In genomic region chr11:24083076-24083405, GRCm38 (mm10) we compare ENCODE assay signal across 12 mouse cellular contexts. TPM values are rescaled to one million over a fixed set of nuclear protein-coding genes. Genes with fewer than 3 reads are reported as not detected.
A peak's percentile ranks its signal among the peaks of the same experiment; 100 is the strongest.
DNase-seq lines count a peak whose midpoint lies in the region; ATAC-seq lines count a peak whose summit lies in the region.
"Had no signal": no experiment of that assay in that cellular context is flagged by ENCODE, and none has a peak within 500 bp of the region (broad histone marks: within the 10 kb centered on the region; RNA-seq: fewer than 3 reads in every experiment).

No protein-coding gene starts in this region.

- no peaks in the 10 kb centered on the region for H3K27me3 ChIP-seq in heart, embryonic 14.5 days (ENCODE audit: control insufficient read depth, insufficient read depth, low read length)
- H3K27me3 ChIP-seq in embryonic facial prominence, embryonic 11.5 days (ENCODE audit: control insufficient read depth, insufficient read depth, low read length), result no peaks in the 10 kb centered on the region
- H3K27me3 ChIP-seq in hindbrain, embryonic 16.5 days (replicated peaks; ENCODE audit: control insufficient read depth, insufficient read depth, low read length), result no peaks in the 10 kb centered on the region
- no peaks in the 10 kb centered on the region for H3K27me3 ChIP-seq in midbrain, embryonic 15.5 days (replicated peaks)

- 0 out of 4 replicates have a peak overlapping the region, but pooled peaks of 1 of the 2 experiments have one; percentile 17 for H3K27ac ChIP-seq in heart, embryonic 14.5 days (replicated peaks in 1 of 2; ENCODE audit: control insufficient read depth in 1 of 2, insufficient read depth in 1 of 2, low read depth in 2 of 2, low read length in 2 of 2)
- no peak overlapping the region for H3K27ac ChIP-seq in embryonic facial prominence, embryonic 11.5 days (replicated peaks; ENCODE audit: low read depth, low read length)
- peak overlapping the region; percentile 77 for H3K27ac ChIP-seq in hindbrain, embryonic 16.5 days (ENCODE audit: low read depth, low read length)
- H3K27ac ChIP-seq in midbrain, embryonic 15.5 days, result peak overlapping the region; percentile 97
- H3K27ac ChIP-seq: macrophage had no signal

- peak overlapping the region; percentile 53 for H3K4me2 ChIP-seq in heart, embryonic 14.5 days (ENCODE audit: low read length)
- peak overlapping the region; percentile 30 for H3K4me2 ChIP-seq in embryonic facial prominence, embryonic 11.5 days (ENCODE audit: low read depth, low read length)
- H3K4me2 ChIP-seq in hindbrain, embryonic 16.5 days (ENCODE audit: low read length), result peak overlapping the region; percentile 56
- peak overlapping the region; percentile 93 for H3K4me2 ChIP-seq in midbrain, embryonic 15.5 days

- H3K4me3 ChIP-seq in heart, embryonic 14.5 days (ENCODE audit: control insufficient read depth in 1 of 2, insufficient read depth in 1 of 2, low read depth in 1 of 2, low read length in 2 of 2), result peak overlapping the region in 1 of 2 experiments; percentile 8; a peak in 1 of 4 replicates
- peak overlapping the region; percentile 10; the same call in 1 of the 2 replicates for H3K4me3 ChIP-seq in embryonic facial prominence, embryonic 11.5 days (ENCODE audit: low read depth, low read length)
- peak overlapping the region; percentile 31 for H3K4me3 ChIP-seq in hindbrain, embryonic 16.5 days (ENCODE audit: low read length)
- peak overlapping the region; percentile 89 for H3K4me3 ChIP-seq in midbrain, embryonic 15.5 days

- peaks cover 7 to 26% of the 10 kb centered on the region in 2 experiments; a peak in 3 of 4 replicates for H3K4me1 ChIP-seq in heart, embryonic 14.5 days (ENCODE audit: control insufficient read depth in 2 of 2, insufficient read depth in 2 of 2, low read length in 2 of 2)
- no peaks in the 10 kb centered on the region; the same call in 1 of the 2 replicates for H3K4me1 ChIP-seq in embryonic facial prominence, embryonic 11.5 days (ENCODE audit: control insufficient read depth, insufficient read depth, low read length)
- peaks cover 3% of the 10 kb centered on the region for H3K4me1 ChIP-seq in hindbrain, embryonic 16.5 days (ENCODE audit: control insufficient read depth, insufficient read depth, low read depth, low read length)
- peaks cover 55% of the 10 kb centered on the region for H3K4me1 ChIP-seq in midbrain, embryonic 15.5 days

- WGBS in heart, embryonic 14.5 days, result 54% methylated on average over 1 of the region's 1 CpGs
- 33% methylated on average over 1 of the region's 1 CpGs for WGBS in embryonic facial prominence, embryonic 11.5 days
- WGBS in hindbrain, embryonic 16.5 days, result 27% methylated on average over 1 of the region's 1 CpGs
- WGBS in midbrain, embryonic 15.5 days, result 35% methylated on average over 1 of the region's 1 CpGs

- no peaks in the 10 kb centered on the region for H3K9me3 ChIP-seq in heart, embryonic 14.5 days (ENCODE audit: control insufficient read depth, low read length)
- no peaks in the 10 kb centered on the region for H3K9me3 ChIP-seq in embryonic facial prominence, embryonic 11.5 days (replicated peaks; ENCODE audit: control insufficient read depth, low read length)
- no peaks in the 10 kb centered on the region for H3K9me3 ChIP-seq in hindbrain, embryonic 16.5 days (ENCODE audit: control insufficient read depth, low read length)
- H3K9me3 ChIP-seq in midbrain, embryonic 15.5 days, result no peaks in the 10 kb centered on the region

- peaks cover 28% of the 10 kb centered on the region for H3K36me3 ChIP-seq in heart, embryonic 14.5 days (ENCODE audit: control insufficient read depth, insufficient read depth, low read length)
- no peaks in the 10 kb centered on the region; the same call in 1 of the 2 replicates for H3K36me3 ChIP-seq in embryonic facial prominence, embryonic 11.5 days (replicated peaks; ENCODE audit: control insufficient read depth, insufficient read depth, low read depth, low read length)
- H3K36me3 ChIP-seq in hindbrain, embryonic 16.5 days (ENCODE audit: control insufficient read depth, insufficient read depth, low read length), result no peaks in the 10 kb centered on the region
- no peaks in the 10 kb centered on the region for H3K36me3 ChIP-seq in midbrain, embryonic 15.5 days (replicated peaks)

- no peak for ATAC-seq in heart, embryonic 14.5 days (ENCODE audit: insufficient number of reproducible peaks, insufficient read depth, low FRiP score, low read depth)
- no peak for ATAC-seq in embryonic facial prominence, embryonic 11.5 days (replicated peaks; ENCODE audit: insufficient number of reproducible peaks, low FRiP score, low TSS enrichment, low read depth)
- no peak for ATAC-seq in hindbrain, embryonic 16.5 days
- ATAC-seq in midbrain, embryonic 15.5 days (replicated peaks), result no peak
- ATAC-seq in erythroid progenitor cell, adult 5-6 weeks (replicated peaks; ENCODE audit: low FRiP score, poor library complexity, severe bottlenecking), result no peak

- peak overlapping the region; percentile 58; the same call in 1 of the 2 replicates for H3K9ac ChIP-seq in heart, embryonic 14.5 days (ENCODE audit: low read length)
- H3K9ac ChIP-seq in embryonic facial prominence, embryonic 11.5 days (replicated peaks; ENCODE audit: low read length), result peak overlapping the region; percentile 51
- H3K9ac ChIP-seq in hindbrain, embryonic 16.5 days (ENCODE audit: low read depth, low read length), result peak overlapping the region; percentile 53; the same call in 1 of the 2 replicates
- H3K9ac ChIP-seq in midbrain, embryonic 15.5 days, result peak overlapping the region; percentile 44

- intact Hi-C loops in heart, postnatal 14 days (cut with DNase I), result loop anchor here (2.0 to 5.0 kb wide), 3 partner anchors 154 to 1779 kb away; no protein-coding TSS in a partner anchor

- no peak for DNase-seq in heart, postnatal 14 days
- DNase-seq in embryonic facial prominence, embryonic 11.5 days (ENCODE audit: low spot score), result no peak
- no peak for DNase-seq in layer of hippocampus, adult 11-12 months (ENCODE audit: low spot score)
- no peak for DNase-seq in kidney, adult 8-10 months
- DNase-seq: cerebellum, adult 2 months had no signal

RNA-seq across cellular contexts. Expression of gene Bcl11a, which starts 5.2 kb away (rescaled TPM):
- 17.3 and 17.4 TPM in 2 replicates for polyA plus RNA-seq in heart, embryonic 14.5 days (2014; fragmentation: Nextera tagmentation; extraction: Ambion mirVana)
- 1 to 10 TPM; 4.1 to 5.0 TPM for total RNA-seq in heart, postnatal 14 days (2021)
- polyA plus RNA-seq in embryonic facial prominence, embryonic 11.5 days (2014; fragmentation: Nextera tagmentation; extraction: Ambion mirVana), result 66.1 and 71.9 TPM in 2 replicates
- polyA plus RNA-seq in hindbrain, embryonic 16.5 days (2015; fragmentation: Nextera tagmentation; extraction: Ambion mirVana), result 97.9 and 105 TPM in 2 replicates
- 101 and 105 TPM in 2 replicates for polyA plus RNA-seq in midbrain, embryonic 15.5 days (2015; fragmentation: Nextera tagmentation; extraction: Ambion mirVana)
- total RNA-seq in erythroid progenitor cell, adult 5-6 weeks (2015; ENCODE audit: low replicate concordance), result 20.5 and 23.5 TPM in 2 replicates
- 7.4 and 12.9 TPM in 2 replicates for total RNA-seq in erythroid progenitor cell, adult 5-6 weeks (2017; ENCODE audit: low replicate concordance)
- polyA plus RNA-seq: C2C12 had no signal

RNA-seq across cellular contexts. Expression of gene A830031A19Rik, which starts 8.2 kb away (rescaled TPM):
- polyA plus RNA-seq in heart, embryonic 14.5 days (2014; fragmentation: Nextera tagmentation; extraction: Ambion mirVana), result not detected in 2 replicates
- total RNA-seq in heart, postnatal 14 days (2021), result not detected
- not detected in 2 replicates for polyA plus RNA-seq in embryonic facial prominence, embryonic 11.5 days (2014; fragmentation: Nextera tagmentation; extraction: Ambion mirVana)
- polyA plus RNA-seq in hindbrain, embryonic 16.5 days (2015; fragmentation: Nextera tagmentation; extraction: Ambion mirVana), result 0.21 TPM in 1 of 2 replicates, not detected in the other
- 0.23 TPM in 1 of 2 replicates, not detected in the other for polyA plus RNA-seq in midbrain, embryonic 15.5 days (2015; fragmentation: Nextera tagmentation; extraction: Ambion mirVana)
- total RNA-seq in erythroid progenitor cell, adult 5-6 weeks (2015; ENCODE audit: low replicate concordance), result not detected in 2 replicates
- not detected in 2 replicates for total RNA-seq in erythroid progenitor cell, adult 5-6 weeks (2017; ENCODE audit: low replicate concordance)
- polyA plus RNA-seq: C2C12; cerebellum, adult 2 months; gonadal fat pad, adult 2 months; macrophage had no signal

Comparison
In these comparisons a context has a peak if more than half of its experiments do, and no peak if none do; other contexts are left out.
1. H3K4me2 ChIP-seq: peak in every context shown above with its lines; median percentile 93 in midbrain, embryonic 15.5 days; 56 in hindbrain, embryonic 16.5 days; 53 in heart, embryonic 14.5 days; 30 in embryonic facial prominence, embryonic 11.5 days.